Mouse (Mus musculus): ENCODE measurements around the gene Wdfy2.

Gene Wdfy2

GRCm38 (mm10) chr14:62936631-62937380 is 99.3 kb downstream of the Wdfy2 start:
- no peak for DNase-seq

DNA sequence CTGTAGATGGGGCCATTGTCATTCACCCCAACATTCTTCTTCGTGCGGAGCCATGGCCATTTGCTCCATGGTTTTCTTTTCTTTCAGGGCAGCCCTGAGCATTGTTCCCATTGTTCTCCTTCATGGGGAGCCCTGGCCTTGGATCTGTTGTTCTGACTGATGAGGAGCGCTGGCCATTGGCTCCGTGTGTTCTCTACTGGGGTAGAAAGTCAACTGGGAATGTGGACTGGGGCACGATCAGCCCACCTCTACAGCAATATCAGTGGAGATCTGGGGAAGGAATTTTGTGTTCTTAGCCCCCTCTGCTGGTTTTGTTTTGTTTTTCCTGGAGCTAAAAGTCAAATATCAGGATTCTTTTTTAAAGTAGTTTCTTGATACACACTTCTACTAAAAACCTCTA is 100.2 kb downstream of the Wdfy2 start:
- peak; percentile 31 for DNase-seq

DNA sequence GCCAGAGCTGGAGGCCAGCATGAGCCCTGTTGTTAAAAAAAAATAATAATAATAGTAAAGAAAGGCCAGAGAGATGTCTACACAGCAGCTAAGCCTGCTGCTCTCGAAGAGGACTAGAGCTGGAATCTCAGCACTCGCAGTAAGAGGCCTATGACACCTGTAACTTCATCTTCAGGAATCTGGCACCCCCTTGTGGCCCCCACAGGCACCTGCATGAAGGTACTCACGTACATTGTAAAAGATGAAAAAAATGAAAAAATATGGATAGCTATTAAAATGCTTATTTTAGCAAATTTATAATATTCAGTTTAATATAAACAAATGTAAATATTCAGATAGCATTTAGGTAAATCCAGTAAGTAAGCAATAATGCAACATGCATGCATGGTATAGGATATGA is 102.0 kb downstream of the Wdfy2 start:
- no peak for DNase-seq

GRCm38 (mm10) chr14:62940383-62941074 is 103.1 kb downstream of the Wdfy2 start:
- DNase-seq = no peak

DNA sequence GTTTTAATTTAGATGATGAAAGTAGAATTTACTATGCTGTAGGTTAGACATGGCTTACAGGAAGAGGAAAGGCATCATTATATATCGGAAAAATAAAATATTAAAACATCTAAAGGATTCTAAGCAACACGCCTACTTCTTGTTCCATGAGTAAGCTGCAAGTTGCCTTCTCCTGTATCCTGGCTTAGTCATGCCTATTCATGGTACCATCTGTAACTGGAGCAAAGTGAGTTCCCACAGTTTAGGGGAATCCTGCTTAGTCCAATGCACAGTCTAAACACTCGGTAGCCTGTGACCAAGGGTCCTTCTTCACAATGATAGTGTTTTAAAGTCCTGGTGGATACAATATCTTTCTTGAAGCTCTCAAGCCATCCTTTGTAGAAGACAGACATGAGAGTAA is 109.3 kb downstream of the Wdfy2 start:
- no peak for DNase-seq

GRCm38 (mm10) chr14:62956091-62956490 is 118.6 kb downstream of the Wdfy2 start:
- no peak for DNase-seq

GRCm38 (mm10) chr14:62963632-62964031 is 126.2 kb downstream of the Wdfy2 start:
- no peak for DNase-seq

DNA sequence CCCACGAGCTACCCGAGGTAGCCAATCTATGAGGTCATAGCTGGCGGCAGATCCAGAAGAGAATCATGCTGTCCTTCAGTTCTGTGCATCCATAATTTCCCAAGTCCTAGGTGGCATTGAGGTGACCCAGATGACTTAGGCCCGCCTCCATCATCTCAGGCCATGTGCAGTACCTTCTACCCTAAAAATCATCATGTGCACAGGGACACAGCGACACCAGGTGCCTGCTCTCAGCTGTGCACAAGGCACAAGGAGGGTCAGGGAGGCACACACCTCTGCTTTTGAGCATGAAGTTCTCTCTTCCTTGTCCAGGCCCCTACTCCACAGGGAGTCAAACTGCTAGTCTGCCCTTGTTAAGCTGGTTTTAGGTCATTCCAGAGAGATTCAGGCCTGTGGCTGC is 127.9 kb downstream of the Wdfy2 start:
- no peak for DNase-seq

DNA sequence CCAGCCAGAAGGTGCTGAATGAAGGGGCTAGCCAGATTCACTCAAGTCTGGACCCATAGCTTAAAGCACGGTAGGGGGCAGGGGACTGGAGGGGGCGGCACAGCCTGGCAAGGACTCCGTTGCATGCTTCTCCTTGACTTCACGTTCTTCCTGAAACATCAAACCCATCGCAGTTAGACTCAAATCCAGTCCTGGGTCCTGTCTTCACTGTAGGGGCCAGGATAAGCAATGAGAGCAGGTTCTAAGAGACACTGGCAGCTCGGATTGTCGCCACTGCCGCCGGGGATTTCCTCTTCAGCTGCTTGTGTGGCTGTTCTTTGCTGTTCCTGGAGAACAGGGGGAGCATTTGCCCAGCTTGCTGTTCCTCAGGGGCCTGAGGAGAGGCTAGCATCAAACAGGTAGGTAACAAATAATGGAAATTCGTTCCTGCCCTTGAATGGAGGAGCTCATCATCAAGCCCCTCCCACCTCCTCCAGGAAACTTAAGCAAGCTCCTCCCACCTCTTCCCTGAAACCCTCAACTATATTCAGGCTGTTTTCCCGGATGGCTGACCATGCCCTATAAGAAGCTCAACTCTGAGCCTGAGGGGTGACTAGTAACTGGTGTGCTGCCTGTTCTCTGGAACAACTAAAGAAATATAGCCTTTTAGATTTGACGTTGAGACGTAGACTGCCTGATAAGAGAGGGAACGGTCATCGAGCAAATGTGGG is 128.5 kb downstream of the Wdfy2 start:
- no peak for DNase-seq

DNA sequence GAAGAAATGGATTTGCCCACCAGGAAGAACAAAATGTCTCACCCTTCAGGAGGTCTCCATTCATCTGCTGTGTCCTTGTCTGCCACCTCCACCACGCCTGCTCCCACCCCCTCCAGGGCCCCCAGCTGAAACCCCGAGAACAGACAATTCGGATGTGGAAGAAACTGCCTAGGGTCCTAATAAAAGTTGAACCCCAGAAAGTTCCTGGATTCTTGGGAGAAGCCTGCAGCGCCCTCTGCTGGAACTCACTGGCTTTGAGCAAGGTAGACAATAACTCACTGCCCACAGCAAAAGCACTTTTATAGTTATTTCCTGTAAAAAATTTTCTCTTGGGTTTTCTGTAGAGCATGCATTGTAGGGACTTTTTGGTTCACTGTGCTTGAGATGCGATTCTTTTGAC is 137.6 kb downstream of the Wdfy2 start:
- DNase-seq = peak; percentile 30

GRCm38 (mm10) chr14:62979815-62980214 is 142.3 kb downstream of the Wdfy2 start:
- no peak for DNase-seq

DNA sequence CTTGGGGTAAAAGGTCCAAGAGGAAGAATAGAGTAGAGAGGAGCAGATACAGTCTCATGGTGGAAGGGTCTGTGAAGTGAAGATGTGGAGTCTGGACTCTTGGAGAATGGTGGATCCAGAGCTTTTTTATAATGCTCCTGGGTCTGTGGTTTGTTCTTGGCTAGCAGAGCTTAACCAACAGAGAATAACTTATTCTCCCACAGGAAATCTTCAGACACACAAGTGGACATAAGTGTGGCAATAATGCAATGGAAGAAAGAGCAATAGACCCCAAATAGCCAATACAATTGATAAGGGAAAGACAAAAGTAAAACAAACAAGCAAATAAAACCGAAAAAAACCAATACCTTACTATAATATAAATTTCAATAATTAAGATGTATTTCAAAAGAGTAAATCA is 146.9 kb downstream of the Wdfy2 start, which contains the start of gene Defb48:
TSS of gene Defb48 (minus strand) at position 101 of the 400 bp plus-strand sequence.
- no peak for DNase-seq

DNA sequence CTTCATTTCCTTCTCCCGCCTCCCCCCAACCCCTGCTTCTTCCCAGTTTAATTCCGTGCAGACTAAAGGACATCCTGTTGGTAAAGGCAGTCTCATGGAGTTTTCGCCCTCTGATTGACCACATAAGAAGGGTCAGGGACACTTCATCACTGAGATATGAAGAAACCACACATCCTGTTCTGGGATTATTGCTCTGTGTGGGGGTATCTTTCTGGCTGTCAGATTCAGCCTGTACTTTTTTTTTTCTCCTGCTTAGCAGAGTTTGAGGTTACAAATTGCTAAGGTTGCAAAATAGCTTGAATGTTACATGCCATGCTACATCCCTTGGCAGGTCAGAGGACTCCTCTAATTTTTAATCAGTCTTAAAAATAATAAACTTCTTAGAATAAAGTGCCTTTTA is 153.8 kb downstream of the Wdfy2 start:
- DNase-seq = no peak

DNA sequence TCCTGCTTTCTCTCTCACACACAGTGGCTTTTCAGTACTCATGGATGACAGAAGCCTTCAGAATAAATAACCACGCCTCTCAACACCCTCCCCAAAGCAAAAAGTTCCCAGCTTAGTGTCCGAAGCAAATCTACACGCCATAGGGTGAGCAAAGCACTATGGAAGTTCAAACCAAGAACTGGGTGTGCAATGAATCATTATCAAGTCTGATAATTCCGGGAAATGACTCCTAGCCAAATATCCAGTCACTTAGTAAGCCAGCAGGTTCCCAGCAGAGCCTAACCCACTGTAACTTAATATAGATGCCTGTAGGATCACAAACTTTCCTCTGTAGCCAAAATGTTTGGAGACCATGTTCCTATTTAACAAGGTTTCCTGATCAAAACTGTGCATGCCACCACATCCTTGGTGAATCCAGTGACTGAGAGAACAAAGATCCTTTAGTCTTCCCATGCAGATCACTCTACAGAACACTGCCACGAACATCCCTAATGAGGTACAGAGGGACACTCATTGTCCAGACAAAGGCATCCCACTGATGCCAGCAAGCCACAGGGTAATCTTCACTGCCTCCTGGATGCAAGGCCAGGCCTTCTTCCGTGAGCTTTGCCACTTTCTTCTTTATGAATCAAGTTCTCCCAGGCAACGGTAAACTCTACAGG is 154.5 kb downstream of the Wdfy2 start:
- DNase-seq = no peak

DNA sequence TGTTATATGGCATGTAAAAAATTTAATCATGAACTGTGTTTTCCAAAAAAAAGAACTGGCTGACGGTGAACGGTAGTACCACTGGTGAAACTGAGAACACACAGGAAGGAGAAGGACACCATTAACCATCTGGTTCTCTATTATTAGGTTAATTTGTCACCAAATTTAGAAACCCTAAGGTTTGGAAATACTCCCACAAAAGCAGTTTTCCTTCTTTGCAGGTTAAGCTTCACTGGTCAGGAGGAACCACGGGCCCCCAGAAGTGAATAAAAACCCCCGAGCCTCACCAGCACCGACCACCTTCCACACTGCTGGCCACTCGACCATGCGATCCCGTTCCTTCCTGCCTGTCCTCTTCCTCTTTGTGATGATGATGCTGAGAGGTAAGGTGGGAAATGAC is 160.3 kb downstream of the Wdfy2 start, which contains the start of gene Defb47:
TSS of gene Defb47 (plus strand) at position 301 of the 400 bp plus-strand sequence.
- no peak for DNase-seq

DNA sequence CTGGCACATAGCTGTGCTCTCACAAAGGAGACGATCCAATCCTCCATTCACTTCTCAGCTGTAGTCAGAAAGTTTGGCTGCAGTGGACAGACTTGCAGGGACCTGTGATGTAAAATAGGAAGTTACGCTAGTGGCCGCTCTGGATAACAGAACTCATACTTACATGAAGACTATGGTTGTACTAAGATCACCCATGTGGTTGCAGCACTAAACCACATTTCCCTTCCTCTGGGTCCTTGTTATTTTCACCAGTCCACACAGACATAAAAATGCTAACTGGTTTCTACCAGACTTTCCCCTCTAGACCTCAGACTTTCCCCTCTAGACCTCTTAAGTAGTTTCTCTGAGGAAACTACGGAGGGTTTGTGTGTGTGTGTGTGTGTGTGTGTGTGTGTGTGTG is 161.5 kb downstream of the Wdfy2 start:
- DNase-seq = no peak

DNA sequence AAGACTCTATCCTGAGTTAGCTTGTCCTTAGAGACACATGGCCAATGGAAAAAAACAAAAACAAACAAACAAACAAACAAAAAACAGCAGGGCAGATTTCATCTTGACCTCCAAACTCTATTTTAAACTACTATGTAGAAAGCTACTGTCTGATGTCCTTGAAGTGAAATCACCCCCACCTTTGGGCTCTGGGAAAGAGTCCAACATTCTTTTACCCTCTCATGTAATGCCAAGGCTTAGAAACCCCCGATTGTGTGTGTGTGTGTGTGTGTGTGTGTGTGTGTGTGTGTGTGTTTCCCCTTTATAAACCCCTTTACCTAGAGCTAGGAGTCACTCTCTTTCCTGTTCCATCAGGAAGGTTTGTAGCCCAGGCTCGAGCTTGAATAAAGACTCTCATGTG is 165.1 kb downstream of the Wdfy2 start:
- no peak for DNase-seq

Measured in cerebellum, adult 9-11 months (tissue).